Mouse (Mus musculus): Measurements from ENCODE around the gene Fabp7.

Fabp7 gene

DNA sequence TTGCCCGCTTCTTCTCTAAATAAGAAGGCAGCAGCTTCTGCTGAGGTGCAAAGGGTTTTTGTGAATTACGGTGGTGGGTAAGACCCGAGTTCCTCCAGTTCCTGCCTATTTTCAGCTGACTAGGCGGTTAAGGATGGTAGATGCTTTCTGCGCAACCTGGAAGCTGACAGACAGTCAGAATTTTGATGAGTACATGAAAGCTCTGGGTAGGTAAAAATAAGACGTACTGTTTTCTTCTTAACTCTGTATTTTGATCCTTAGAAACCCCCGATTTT is at the start of gene Fabp7:
Fabp7 (plus strand) TSS at position 6 of the 275 bp plus-strand sequence.
- DNase-seq (ENCODE audit: low spot score): no peak

DNA sequence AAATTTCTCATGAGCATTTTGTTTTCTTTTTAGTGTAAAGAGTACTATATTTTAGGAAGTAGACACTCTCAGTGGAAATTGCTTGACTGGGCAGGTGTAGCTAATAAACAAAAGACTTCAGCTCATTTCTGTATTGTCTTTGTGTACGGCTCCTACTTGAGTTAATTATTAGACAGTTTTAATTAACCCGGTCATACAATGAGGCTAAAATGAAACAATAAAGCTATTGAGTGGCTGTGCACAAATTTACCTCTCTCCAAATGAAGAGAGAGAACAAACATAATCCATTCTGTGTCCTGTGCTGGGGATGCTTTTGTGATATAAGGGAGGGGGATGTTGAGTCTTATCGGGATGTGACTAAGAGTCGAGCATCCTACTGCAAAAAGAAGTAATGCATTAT is 43.9 kb upstream of the Fabp7 start:
- no peak for DNase-seq (ENCODE audit: low spot score)

DNA sequence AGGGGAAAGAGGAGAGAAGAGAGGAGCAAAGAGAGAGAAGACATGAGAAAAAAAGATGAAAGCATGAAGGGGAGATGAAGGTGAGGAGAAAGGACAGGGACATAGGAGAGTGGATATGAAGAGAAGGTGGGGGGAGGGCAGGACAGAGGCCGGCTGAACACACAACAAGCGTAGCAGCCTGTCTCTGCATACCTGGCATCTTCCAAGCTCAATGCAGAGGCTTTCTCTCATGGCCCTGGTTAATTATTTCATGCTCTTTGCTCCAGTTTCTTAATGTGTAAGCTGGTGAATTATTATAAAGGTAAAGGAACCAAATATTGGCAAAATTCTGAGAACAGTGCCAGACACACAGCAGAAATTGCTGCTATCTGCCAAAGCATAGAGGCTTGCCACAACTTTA is 43.3 kb upstream of the Fabp7 start:
- no peak for DNase-seq (ENCODE audit: low spot score)

DNA sequence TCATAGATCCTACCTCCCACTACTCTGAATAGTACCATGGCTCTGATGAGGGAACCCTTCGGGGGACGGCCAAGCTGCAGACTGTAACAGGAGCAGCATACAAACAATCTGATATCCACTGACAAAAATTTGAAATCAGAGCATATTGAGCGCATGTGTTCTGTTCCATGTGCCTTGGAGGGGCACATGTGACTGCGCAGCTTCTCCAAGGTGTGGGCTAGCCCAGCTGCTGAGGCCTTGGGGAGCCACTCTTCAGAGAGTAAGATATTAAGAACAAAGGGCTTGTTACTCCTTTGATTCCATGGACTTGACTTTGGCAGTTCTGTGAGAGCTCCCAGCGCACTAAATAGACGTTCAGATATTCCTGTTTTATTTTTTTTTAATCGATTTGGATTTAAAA is 41.6 kb upstream of the Fabp7 start:
- no peak for DNase-seq (ENCODE audit: low spot score)

DNA sequence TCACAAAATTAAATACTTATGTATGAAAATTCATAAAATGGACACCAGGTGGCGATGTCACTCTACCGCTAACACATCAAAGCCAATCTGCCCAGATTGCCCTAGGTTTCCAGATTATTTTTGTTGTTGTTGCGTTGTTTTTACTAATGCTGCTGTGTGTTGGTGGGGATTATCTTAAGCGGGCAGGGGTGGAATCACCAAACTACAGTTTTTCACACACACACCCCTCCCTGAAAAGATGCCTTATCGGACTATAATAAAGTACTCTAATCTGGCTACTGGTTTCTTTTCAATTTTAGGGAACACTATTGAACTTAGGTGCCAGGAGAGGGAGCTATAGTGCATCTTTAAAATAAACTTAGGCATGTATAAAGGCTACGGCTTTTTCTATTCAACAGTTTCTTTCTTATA is 41.1 kb upstream of the Fabp7 start:
- DNase-seq (ENCODE audit: low spot score): no peak

DNA sequence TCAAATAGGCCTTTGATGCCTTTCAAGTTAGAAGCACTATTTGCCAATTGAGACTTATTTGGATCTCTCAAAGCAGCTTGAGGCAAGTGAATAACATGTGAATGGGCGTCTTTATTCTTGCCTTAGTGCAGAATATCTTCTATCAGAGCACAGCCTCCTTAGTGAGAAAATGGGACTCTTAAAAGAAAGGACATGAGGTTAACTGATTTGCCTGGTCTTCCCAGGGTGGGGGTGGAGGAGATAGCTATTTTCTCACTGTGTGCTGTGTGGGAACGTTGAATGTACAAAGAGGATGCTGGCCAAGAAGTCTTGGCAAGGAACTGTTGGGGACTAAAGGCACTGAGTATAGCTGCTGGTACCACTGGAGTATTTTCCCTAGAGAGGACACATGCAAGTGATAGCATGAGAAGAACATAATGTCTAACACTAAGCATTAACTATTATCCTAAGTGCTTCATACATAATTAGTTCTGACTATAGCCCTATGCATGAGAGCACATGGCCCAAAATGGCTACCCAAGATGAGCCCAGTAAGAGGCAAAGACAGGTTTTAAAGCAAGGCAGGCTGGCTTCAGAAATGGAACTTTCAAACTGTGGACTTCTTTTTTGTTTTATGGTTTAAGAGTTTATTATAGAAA is 40.4 kb upstream of the Fabp7 start:
- DNase-seq (ENCODE audit: low spot score): no peak

DNA sequence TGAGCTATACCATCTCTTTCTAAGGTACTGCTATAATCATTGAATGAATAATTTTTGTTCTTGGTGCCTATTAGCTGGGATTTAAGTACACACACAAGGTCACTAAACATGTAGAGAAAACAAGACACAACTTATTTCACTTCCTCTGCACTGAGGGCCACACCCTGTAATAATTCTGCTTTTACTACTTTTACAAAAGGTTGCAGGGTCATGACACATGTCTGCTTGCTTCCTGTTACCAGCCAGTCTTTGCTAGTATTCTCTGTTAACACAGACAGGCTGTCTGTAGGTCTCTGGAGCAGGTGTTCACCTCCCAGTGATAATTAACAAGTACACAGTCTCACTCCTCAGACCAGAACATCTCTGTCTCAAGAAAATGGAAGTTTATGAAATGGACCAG is 39.2 kb upstream of the Fabp7 start:
- DNase-seq (ENCODE audit: low spot score): no peak

DNA sequence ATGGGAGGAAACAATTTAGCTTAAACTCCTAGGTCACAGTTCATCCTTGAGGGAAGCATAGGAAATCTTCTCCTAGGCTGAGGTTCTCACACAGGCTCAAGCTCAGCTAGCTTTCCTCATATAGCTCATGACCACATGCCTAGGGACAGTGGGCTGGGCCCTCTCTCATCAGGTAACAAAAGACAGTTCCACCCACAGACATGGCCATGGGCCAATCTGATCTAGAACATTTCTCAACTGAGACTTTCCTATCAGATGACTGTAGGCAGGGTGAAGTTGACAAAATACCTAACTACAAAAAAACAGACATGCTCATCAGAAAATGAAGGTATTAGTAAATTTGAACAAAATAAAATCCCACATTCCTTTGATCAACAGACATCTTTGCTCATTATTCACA is 37.6 kb upstream of the Fabp7 start:
- DNase-seq (ENCODE audit: low spot score): no peak

DNA sequence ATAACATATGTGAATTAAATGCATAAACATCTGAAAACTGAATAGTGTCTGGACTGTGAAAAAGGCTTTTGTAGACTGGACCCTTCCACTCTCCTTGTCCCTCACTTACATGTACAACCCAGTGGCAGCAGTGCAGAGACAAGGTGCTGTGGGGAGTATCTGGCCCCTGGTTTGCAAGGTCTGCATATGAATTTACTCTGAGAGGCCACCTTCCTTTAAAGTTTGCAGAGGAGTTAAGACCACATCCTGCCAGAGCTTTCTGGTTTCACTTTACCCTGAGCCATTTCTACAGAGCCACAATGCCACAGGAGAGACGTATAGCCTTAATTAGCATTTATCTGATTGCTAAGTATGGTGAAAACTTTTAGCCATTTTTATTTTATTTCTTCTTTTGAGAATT is 31.3 kb upstream of the Fabp7 start:
- DNase-seq (ENCODE audit: low spot score): no peak

DNA sequence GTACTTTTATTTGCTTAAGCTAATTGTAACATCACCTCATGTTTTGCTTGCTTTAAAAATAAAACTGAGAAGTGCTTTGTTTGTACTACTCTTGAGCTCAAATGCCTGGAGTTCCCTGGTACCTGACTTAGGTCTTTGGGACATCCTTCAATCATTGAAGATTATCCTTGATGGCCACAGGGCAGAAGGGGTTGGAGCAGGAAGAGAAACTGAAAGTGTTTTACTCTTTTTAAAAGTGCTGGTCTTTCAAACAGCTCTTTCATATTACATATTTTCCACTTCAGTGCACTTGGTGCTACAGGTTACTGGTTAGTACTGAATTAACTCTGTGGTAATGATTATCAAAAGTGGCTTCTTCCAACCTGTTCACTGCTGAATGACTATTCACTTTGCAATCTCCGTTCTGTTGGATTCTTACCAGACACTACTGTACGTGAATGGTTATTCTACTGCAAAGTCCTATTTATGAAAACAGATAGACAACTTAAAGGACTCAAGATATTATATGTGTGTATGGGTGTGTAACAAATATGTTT is 29.4 kb upstream of the Fabp7 start:
- no peak for DNase-seq (ENCODE audit: low spot score)

DNA sequence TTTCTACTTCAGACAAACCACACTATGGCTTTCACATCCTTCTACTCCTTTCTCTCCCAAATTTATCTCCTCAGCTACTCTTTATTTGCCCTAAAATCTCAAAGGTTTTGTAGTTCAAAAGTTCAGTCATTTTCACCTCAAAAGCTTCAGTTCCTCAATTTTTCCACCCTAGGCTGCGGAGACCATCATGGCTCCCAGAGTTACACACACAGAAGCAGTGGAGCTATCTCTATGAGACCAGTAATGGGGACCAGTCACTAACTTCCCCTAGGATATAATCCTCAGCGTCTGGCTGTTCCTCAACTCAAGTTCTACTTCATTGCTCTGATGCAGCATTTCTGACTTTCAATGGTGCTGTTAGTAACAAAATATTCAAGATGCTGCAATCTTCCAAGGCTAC is 25.7 kb upstream of the Fabp7 start:
- no peak for DNase-seq (ENCODE audit: low spot score)

DNA sequence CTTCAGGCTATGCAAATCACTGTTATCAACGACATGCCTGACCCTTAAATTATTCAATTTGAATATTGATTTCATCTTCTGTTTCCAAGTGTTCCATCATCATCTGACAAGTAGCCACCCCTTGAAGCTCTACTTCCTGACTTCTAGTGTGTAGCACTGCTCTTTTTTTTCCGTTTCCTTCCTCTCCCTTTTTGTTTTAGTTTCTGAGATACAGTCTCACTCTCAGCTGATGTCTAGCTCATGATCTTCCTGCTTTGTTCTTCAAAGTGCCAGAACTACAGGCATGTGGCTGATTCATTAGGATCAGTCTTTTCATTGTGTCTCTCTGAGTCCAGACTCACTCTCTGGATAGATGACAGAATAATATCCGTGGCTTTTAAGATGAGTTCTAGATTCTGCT is 24.0 kb upstream of the Fabp7 start:
- no peak for DNase-seq (ENCODE audit: low spot score)

DNA sequence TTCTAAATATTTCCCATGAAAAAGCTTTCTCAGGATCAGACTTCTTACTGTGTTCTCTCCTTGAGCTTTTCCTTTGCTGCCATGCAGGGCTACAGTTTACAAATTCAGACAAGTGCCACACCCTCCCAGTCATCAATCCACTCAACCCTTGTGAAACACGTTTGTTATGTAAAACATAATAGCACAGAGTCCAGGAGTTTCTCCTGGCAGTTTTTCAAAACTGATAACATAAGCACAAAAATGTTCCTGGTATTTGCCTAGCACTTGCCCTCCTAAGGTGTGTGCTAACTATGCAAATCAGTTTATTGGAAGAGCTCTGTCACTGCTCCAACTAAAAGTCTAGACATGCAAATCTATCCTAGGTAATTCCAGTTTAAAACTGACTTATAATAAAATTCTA is 21.6 kb upstream of the Fabp7 start:
- no peak for DNase-seq (ENCODE audit: low spot score)

DNA sequence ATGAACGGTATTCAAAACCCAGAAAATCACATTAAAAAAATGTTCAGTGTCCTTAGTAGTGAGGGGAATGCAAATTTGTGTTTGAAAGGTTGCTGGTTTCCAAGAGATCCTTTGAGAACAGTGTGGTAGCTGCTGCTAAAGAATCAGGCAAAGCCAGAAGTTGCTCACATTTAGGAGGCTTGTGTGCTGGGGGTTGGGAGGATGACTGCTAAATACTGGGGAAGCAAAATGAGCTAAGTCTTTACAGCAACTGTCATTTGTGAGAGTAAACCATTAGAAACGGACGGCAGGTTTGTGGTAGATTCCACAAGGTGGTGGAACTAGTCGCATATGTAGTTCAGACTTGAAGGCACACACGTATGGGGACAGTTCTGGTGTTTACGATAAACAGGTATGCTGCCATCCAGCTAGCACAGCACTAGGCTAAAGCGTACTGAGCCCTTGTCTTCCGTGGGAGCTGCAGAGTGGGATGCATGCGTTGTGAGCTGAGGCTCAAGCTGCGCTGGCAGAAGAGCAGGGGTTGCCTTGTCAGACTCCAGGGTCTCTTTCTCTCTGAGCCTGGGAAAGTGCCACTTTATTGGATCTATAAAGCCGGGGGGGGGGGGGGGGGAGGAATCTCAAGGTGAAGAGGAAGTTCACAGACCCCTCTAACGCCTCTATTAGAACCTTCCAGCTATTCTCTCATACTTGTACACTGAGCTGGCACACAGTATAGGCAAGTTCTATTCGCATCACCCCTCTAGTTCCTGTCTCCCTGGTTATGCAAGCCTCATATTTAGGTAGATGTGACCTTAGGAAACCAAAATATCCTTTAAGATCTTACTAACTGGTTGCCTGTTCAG is 1.2 kb upstream of the Fabp7 start:
- DNase-seq (ENCODE audit: low spot score): no peak

DNA sequence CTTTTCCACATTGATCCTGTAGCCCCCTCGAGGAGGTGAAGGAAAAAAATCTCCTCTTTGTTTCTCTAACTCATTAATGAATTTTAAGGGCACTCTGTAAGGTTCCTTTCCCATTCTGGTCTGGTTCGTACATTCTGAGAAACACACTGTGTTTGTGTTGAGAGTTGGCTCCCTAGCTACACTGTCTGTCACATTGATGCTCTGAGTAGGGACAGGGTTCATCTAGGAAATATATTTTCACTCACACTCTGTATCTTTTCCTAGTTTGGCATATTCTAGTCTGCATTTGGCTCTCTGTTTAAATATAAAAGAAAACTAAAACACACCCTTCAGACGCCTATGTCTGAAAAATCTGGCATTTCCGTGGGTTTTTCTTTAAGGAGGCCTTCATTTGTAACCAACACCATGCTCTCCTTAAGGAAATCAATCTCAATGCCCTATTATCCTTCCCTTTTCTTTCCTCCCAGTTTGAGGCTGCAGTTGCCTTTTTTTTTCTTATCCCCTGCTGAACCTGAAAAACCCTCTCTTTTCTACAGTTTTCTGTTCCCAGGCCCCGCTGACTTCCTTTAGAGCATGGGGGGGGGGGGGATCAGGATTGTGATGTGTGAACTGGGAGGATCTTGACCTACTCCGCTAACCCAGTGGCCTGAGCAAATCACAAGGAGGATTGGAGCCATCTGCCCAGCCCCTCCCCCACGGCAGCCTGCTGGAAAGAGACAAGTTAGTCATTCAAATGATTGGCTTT is 378 bp upstream of the Fabp7 start:
- no peak for DNase-seq (ENCODE audit: low spot score)

DNA sequence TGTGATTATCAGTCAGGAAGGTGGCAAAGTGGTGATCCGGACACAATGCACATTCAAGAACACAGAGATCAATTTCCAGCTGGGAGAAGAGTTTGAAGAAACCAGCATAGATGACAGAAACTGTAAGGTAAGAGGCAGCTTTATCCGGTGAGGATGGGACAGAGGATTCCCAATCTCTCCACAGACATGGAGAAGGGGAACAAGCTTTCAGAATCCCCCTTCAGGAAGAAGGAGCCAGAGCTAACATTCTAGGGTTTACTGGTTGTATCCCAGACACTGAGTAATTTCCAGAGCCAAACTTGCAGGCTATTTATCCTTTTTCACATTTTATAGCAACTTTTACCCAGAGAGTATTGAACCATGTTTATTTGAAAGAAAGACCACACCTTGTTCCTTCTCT is 871 bp downstream of the Fabp7 start:
- no peak for DNase-seq (ENCODE audit: low spot score)

DNA sequence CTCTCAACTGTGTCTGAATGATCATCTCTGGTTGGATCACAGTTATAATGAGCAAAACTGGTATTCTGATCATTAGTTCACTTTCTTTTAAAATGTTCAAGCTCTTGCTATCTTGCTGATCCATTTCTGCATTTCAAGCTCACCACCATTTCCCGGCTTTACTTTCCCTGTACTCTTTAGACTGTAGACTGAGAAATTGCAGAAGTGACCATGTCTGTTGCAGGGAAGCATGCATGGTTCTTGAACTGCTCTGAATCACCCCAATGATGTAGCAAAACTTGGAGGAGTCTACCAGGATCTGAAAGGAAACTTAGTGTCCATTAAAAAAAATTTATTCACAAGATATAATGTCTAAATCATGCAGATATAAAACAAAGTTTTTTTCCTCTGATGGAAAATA is 8.3 kb downstream of the Fabp7 start:
- DNase-seq (ENCODE audit: low spot score): no peak

DNA sequence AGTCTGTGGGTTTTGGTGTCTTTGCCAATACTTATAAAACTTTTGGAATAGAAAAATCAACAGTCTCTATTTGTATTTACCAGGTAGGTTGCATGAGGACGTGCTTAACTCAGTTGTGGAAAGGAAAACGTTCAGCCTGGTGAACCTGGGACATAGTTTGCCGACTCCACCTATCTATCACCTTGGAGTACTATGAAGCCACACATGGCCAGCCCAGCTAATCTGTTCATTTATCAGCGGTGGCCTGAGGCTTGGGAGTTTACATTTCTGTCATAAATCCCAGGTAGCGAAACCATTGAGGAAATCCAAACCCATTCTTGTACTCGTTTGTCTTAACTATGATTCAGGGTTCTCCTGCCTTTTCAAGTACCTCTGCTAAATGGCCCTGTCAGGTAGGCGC is 9.3 kb downstream of the Fabp7 start, which contains the start of gene Smpdl3a:
Smpdl3a (plus strand) TSS at position 318 of the 400 bp plus-strand sequence.
- no peak for DNase-seq (ENCODE audit: low spot score)

DNA sequence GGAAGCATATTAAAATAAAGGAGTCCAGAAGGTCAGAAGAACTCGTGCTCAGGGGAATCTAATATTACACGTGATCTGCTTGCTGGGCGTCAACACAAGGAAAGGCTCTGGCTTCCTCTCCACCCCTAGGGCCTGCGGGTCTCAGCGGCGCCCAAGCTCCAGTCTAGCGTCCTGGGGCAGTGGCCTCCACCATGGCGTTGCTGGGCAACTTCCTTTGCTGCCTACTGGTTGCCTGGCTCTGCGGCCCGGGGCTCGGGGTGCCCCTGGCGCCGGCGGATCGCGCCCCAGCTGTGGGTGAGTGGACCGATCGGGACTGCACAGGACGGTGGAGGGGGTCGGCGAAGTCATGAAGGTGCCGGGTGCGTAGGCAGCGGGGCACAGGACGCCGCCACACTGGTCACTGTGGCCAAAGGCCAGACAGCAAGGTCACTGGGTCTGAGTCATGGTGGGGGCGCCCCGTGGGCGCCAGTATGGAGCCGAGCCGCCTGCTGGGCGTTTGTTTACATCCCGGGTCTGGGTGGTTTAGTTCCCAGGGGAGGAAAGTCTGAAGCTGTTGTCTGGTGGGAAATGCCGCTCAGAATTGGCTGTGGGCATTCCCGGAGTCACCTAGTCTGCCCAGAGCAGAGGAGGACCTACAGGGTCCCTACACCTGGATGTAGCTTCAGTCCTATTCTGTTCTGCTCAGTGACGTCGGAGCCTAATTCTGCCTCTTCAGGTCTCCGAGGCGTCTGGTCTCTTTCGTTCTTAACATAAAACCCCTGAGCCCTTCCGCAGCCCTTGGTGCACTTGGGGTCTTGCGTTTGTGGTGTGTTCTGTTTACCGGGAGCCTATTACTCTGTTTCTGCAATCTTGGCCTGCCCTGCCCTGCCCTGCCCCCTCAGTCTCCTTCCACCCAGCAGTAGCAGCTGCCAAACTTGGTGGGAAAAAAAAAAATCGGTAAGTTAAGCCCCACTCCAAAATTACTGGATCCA is 10.1 kb downstream of the Fabp7 start:
- no peak for DNase-seq (ENCODE audit: low spot score)

DNA sequence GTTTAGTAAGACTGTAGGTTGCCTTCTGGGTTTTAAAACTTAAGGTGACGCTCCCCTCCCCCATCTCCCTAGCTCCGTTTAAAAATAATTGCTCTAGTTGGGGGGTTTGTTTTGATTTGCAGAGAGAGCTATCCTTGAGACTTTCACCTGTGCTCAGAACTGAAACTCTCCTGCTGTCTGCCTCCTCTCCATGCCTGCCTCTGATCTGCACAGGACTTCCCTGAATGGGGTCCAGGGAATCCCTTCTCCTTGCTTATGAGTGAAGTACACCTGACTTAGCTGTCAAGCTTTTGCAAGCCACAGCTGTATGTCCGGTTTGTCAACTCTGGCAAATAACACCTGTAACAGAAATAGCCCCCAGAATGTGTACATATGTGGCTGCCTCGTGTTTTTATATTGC is 10.9 kb downstream of the Fabp7 start:
- no peak for DNase-seq (ENCODE audit: low spot score)

DNA sequence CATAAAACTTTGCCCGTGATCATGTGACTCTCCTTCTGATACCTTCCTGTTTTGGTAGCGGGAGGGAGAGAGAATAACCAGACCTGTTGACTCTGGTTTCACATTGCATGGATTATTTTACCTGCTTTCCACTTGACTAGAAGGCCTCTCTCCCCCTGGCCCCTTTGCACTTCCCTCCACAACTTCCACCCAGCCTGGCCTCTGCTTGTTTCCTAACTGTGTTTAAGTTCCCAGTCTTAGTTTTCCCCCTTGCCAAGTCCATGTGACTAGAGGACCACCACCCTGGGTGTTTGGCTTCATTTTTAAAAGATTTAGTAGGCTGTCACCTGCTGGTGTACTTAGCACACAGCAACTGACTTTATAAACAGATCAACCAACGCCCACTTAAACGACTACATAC is 11.4 kb downstream of the Fabp7 start:
- DNase-seq (ENCODE audit: low spot score): no peak

DNA sequence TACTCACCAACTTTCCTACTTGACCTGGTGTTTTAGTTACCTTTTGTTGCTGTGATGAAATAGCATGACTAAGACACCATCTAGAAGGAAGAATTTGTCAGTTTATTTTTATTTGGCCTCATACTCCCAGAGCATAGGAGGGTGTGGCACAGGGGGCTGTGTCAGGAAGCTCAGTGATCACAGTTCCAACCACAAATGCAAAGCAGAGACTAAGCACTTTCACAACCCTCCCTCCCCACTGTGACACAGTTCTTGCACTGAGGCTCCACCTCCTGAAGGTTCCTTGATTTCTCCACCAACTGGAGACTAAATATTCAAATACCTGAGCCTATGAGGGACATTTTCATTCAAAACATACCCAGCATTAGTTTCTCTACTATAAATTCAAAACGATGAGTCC is 14.8 kb downstream of the Fabp7 start:
- no peak for DNase-seq (ENCODE audit: low spot score)

Data from urinary bladder, postnatal 10 days (tissue).